Mouse (Mus musculus) spleen, postnatal 36 days (tissue): ENCODE data around the gene Rhox3a2.
"Not testable (repeated sequence)": the region's sequence is repeated elsewhere in the genome, so short reads cannot be mapped to it uniquely, and the experiment has no call there.

Source experiments
- DNase-seq, 2 experiments: peaks; one replicate each; pipeline ENCODE4 v3.0.0; 2022; ENCODE audit warnings: low spot score in 2 of 2, mixed read lengths in 1 of 2

The Rhox3a2 gene

GRCm38 (mm10) chrX:37379728-37380127, at the start of gene Rhox3a2:
Rhox3a2 (plus strand) TSS chrX:37380028.
- DNase-seq: not testable (repeated sequence)

DNA sequence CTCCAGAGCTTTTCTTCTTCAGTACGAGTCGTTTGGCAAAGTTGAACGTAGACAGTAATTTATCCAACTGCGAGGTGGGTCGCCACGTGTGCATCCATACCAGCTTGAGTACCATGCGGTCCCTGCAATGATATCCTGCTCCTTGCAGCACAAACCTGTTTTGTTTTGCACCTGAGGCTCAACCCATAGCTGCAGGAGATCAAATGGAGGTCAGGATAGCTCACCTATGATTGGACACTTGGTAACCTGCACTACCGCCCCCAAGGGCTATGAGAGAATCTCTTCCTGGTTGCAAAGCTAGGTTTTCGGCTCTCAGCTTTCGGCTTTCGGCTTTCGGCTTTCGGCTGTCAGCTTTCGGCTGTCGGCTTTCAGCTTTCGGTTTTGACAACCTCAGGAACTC, 10.7 kb downstream of the Rhox3a2 start, which contains the start of gene Rhox4a2:
Gene Rhox4a2 (plus strand): TSS at position 301 of the 400 bp plus-strand sequence.
- DNase-seq: not testable (repeated sequence)

DNA sequence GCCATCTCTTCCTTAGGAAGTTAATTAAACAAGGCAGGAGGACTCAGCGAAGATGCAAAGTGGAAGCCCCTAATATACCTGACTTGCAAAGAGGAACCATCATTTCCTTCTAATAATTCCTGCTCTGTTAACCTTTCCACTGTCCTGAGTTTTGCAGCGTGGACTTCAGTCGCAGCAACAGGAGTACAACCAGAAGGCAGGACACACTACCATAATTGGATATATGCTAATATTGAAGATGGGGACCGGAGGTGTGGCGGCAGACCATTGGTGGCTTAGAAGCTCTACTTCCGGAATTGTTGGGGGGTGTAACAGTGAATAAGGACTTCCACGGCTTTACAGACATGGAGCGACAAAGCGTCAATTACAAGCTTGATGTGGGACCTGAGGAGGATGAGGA, 31.9 kb downstream of the Rhox3a2 start, which contains the start of gene Rhox2b:
Gene Rhox2b (plus strand): TSS at position 301 of the 400 bp plus-strand sequence.
- DNase-seq: not testable (repeated sequence)

- DNase-seq: not testable (repeated sequence)
These were observed 52.4 kb downstream of the Rhox3a2 start, which contains the start of gene Rhox4b for GRCm38 (mm10) chrX:37432194-37432593. Rhox4b (plus strand) TSS chrX:37432494.
